Mouse (Mus musculus) small intestine, adult 2 months (tissue): ENCODE data around the gene B3gnt3.

Experiments
- CTCF ChIP-seq: fragments of 200-500 bp; IDR thresholded peaks from 2 replicates; pipeline ENCODE4 v1.5.1; 2012; ENCODE audit warnings: low read depth, mild to moderate bottlenecking, control low read depth, inconsistent platforms, low read length, moderate library complexity, mixed read lengths; ENCODE audit not compliant: insufficient replicate concordance, insufficient read length; ENCODE audit errors: extremely low read depth
- POLR2A ChIP-seq: fragments of 200-500 bp; IDR thresholded peaks from 2 replicates; pipeline ENCODE4 v1.6.1; 2012; ENCODE audit warnings: low read depth, mild to moderate bottlenecking, control low read depth, inconsistent platforms, low read length, moderate library complexity

DNA sequence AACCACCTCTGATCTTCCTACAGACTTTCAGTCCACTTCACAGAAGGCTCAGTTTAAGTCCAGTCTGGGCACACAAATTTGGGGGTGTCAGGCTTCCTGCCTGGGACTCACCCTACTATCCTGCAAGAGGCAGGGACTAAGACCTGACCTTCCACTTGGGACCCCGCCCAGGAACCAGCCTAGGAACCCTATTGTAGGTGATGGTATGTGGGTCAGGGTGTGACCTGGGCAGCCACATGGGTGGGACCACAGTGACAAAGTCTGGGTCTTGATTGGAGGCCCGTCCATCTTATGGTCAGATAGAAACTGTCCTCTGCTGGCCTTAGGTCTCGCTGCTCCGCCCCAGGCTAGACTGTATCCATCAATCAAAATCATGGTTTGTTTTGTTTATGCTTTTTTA lies 22.8 kb upstream of the B3gnt3 start:
- TF ChIP-seq CTCF, result no peak
- TF ChIP-seq POLR2A, result no peak
